Mouse (Mus musculus): ENCODE data around the gene Ift52.

Gene Ift52

GRCm38 (mm10) chr2:163079041-163079440 lies 61.9 kb downstream of the Ift52 start:
- no peak for DNase-seq

GRCm38 (mm10) chr2:163082591-163082990 lies 65.4 kb downstream of the Ift52 start:
- no peak for DNase-seq

GRCm38 (mm10) chr2:163084519-163084918 lies 67.4 kb downstream of the Ift52 start:
- no peak for DNase-seq

GRCm38 (mm10) chr2:163085047-163085446 lies 67.9 kb downstream of the Ift52 start:
- no peak for DNase-seq

- no peak for DNase-seq
These were observed 69.4 kb downstream of the Ift52 start for GRCm38 (mm10) chr2:163086561-163086960.

GRCm38 (mm10) chr2:163087728-163088127 lies 70.6 kb downstream of the Ift52 start, which contains the start of gene Gtsf1l:
Gtsf1l (minus strand) TSS chr2:163087855.
- no peak for DNase-seq

- no peak for DNase-seq
These were observed 72.4 kb downstream of the Ift52 start for GRCm38 (mm10) chr2:163089475-163090123.

GRCm38 (mm10) chr2:163094909-163095308 lies 77.8 kb downstream of the Ift52 start:
- no peak for DNase-seq
